Mouse (Mus musculus) ES-Bruce4 (cell line): ENCODE data around the gene Ltf. TPM values are rescaled to one million over a fixed set of nuclear protein-coding genes. Genes with fewer than 3 reads are reported as not detected.

Experiments
- H3K27ac ChIP-seq: 2 replicates; pipeline ENCODE4 v1.5.1; 2012; ENCODE audit warnings: low read length, inconsistent platforms; ENCODE audit not compliant: insufficient read depth
- H3K27me3 ChIP-seq: 2 replicates; pipeline ENCODE4 v1.6.1; 2012; ENCODE audit warnings: mild to moderate bottlenecking, low read length, inconsistent platforms; ENCODE audit not compliant: control insufficient read depth, poor library complexity, insufficient read depth, severe bottlenecking
- H3K36me3 ChIP-seq: 2 replicates; pipeline ENCODE4 v1.6.1; 2012; ENCODE audit warnings: inconsistent platforms, mild to moderate bottlenecking, low read length, moderate library complexity; ENCODE audit not compliant: control insufficient read depth, poor library complexity, insufficient read depth, severe bottlenecking
- H3K4me1 ChIP-seq: one replicate; pipeline ENCODE4 v1.8.1; 2011; ENCODE audit warnings: low read length; ENCODE audit not compliant: control insufficient read depth, insufficient read depth
- H3K4me3 ChIP-seq: 2 replicates; pipeline ENCODE4 v1.5.1; 2011; ENCODE audit warnings: low read depth, mild to moderate bottlenecking, low read length
- H3K9ac ChIP-seq: 2 replicates; pipeline ENCODE4 v1.6.1; 2012; ENCODE audit warnings: low read depth, mild to moderate bottlenecking, inconsistent platforms; ENCODE audit not compliant: poor library complexity, severe bottlenecking
- H3K9me3 ChIP-seq: replicated peaks from 2 replicates; pipeline ENCODE4 v1.6.1; 2012; ENCODE audit warnings: mild to moderate bottlenecking, low read length, inconsistent platforms; ENCODE audit not compliant: control insufficient read depth, poor library complexity, insufficient read depth, severe bottlenecking
- CTCF ChIP-seq: IDR thresholded peaks from one replicate; pipeline ENCODE4 v1.8.1; 2011; ENCODE audit warnings: low read depth, low read length
- EP300 ChIP-seq: IDR thresholded peaks from 2 replicates; pipeline ENCODE4 v1.6.1; 2011; ENCODE audit warnings: low read depth, low read length; ENCODE audit not compliant: insufficient read depth
- POLR2A ChIP-seq: IDR thresholded peaks from one replicate; pipeline ENCODE4 v1.8.1; 2011; ENCODE audit warnings: low read length; ENCODE audit not compliant: insufficient read depth
- polyA plus RNA-seq: library from polyadenylated mRNA; stranded (reverse); fragments of >200 nt; gene quantifications from 2 replicates; pipeline ENCODE4 v1.2.4, GENCODE M21; 2011; ENCODE audit warnings: low read depth; ENCODE audit not compliant: missing spikeins, insufficient read depth, insufficient read length

Gene Ltf
- polyA plus RNA-seq, 1 experiment = not detected

DNA sequence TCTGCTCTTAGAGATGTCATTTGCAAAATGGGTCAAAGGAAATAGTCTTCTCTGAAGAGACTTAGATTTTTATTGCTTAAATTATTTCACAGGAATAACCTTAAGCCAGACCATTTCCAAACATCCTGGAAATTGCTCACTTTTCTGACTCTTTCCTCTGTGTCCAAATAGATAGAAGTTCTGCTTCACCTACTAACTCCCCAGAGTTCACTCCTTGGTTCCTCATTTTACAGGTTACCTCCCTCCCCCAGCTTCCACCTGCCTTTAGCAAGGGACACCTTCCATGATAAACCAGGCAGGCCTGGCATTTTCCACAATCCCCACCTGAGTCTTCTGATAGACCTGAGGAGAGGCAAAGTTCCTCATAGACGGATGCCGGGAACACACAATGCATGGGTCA is 12.5 kb upstream of the Ltf start:
- Histone ChIP-seq H3K9ac (no peak overlapping the region), H3K27ac (no peak overlapping the region), H3K9me3 (no peaks in the 10 kb centered on the region), H3K4me1 (no peaks in the 10 kb centered on the region), H3K4me3 (no peak overlapping the region), H3K27me3 (no peaks in the 10 kb centered on the region), H3K36me3 (no peaks in the 10 kb centered on the region)
- TF ChIP-seq CTCF = no peak
- no peak for TF ChIP-seq EP300
- no peak for TF ChIP-seq POLR2A

- Histone ChIP-seq H3K9ac (no peak overlapping the region), H3K4me1 (no peaks in the 10 kb centered on the region), H3K27me3 (no peaks in the 10 kb centered on the region), H3K9me3 (no peaks in the 10 kb centered on the region), H3K27ac (no peak overlapping the region), H3K4me3 (no peak overlapping the region), H3K36me3 (no peaks in the 10 kb centered on the region)
- TF ChIP-seq EP300 = no peak
- no peak for TF ChIP-seq CTCF
- no peak for TF ChIP-seq POLR2A
Observed at GRCm38 (mm10) chr9:111009763-111010162, 9.3 kb upstream of the Ltf start.

DNA sequence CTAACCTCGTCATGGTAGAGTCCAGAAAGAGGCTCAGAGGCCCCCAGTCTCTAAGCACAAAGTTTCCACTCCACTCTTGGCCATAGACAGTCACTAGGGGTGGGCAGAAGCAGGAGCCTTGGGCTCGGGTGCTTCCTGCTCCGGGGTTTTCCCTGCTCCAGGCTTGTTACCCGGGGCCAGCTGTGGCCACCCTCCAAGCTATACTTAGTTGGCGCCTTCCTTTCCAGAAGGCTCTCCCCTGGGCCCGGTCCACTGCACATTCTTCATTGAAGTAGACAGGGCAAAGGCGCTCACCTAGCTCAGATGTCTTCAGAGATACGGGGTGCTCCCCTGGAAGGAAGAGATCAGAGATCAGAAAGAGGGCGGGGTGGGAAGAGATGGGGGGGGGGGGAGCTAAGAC is 7.5 kb upstream of the Ltf start:
- H3K9ac ChIP-seq = no peak overlapping the region

GRCm38 (mm10) chr9:111012041-111012440 is 7.0 kb upstream of the Ltf start:
- Histone ChIP-seq H3K9ac (no peak overlapping the region), H3K36me3 (no peaks in the 10 kb centered on the region)
- TF ChIP-seq CTCF = no peak
- no peak for TF ChIP-seq EP300
- TF ChIP-seq POLR2A = no peak

More for the DNA sequence above, 7.5 kb upstream of the Ltf start:
- Histone ChIP-seq H3K36me3 (no peaks in the 10 kb centered on the region), H3K27ac (no peak overlapping the region), H3K4me3 (no peak overlapping the region), H3K4me1 (no peaks in the 10 kb centered on the region), H3K27me3 (no peaks in the 10 kb centered on the region), H3K9me3 (no peaks in the 10 kb centered on the region)
- TF ChIP-seq EP300 = no peak
- no peak for TF ChIP-seq CTCF
- TF ChIP-seq POLR2A = no peak

GRCm38 (mm10) chr9:111015658-111016057 is 3.4 kb upstream of the Ltf start:
- no peaks in the 10 kb centered on the region for H3K4me1 ChIP-seq

More at GRCm38 (mm10) chr9:111012041-111012440, 7.0 kb upstream of the Ltf start:
- H3K4me3 ChIP-seq = no peak overlapping the region
- H3K9me3 ChIP-seq = no peaks in the 10 kb centered on the region
- no peak overlapping the region for H3K27ac ChIP-seq
- no peaks in the 10 kb centered on the region for H3K4me1 ChIP-seq
- H3K27me3 ChIP-seq = no peaks in the 10 kb centered on the region

GRCm38 (mm10) chr9:111026791-111027190 is 7.7 kb downstream of the Ltf start:
- Histone ChIP-seq H3K27me3 (no peaks in the 10 kb centered on the region), H3K4me1 (no peaks in the 10 kb centered on the region), H3K9me3 (no peaks in the 10 kb centered on the region), H3K9ac (no peak overlapping the region), H3K4me3 (no peak overlapping the region), H3K27ac (no peak overlapping the region), H3K36me3 (no peaks in the 10 kb centered on the region)
- TF ChIP-seq CTCF (no peak), EP300 (no peak), POLR2A (no peak)

More at GRCm38 (mm10) chr9:111015658-111016057, 3.4 kb upstream of the Ltf start:
- peak; percentile 6 for TF ChIP-seq CTCF
- no peak for TF ChIP-seq POLR2A
- no peak for TF ChIP-seq EP300
- Histone ChIP-seq H3K4me3 (no peak overlapping the region), H3K27me3 (no peaks in the 10 kb centered on the region), H3K9me3 (no peaks in the 10 kb centered on the region), H3K27ac (no peak overlapping the region), H3K36me3 (no peaks in the 10 kb centered on the region), H3K9ac (no peak overlapping the region)
